Mouse (Mus musculus) testis, adult 2 months (tissue): ENCODE data around the gene Cfl1.

ENCODE experiments used
- CTCF ChIP-seq: fragments of 200-500 bp; IDR thresholded peaks from 2 replicates; pipeline ENCODE4 v1.5.1; 2012; ENCODE audit warnings: low read depth, mild to moderate bottlenecking, inconsistent platforms, low read length, moderate library complexity; ENCODE audit not compliant: control insufficient read depth, insufficient read depth, insufficient replicate concordance
- POLR2A ChIP-seq: fragments of 200-500 bp; IDR thresholded peaks from 2 replicates; pipeline ENCODE4 v1.6.1; 2012; ENCODE audit warnings: low read depth, mild to moderate bottlenecking, inconsistent platforms, low read length, moderate library complexity; ENCODE audit not compliant: control insufficient read depth

GRCm38 (mm10) chr19:5511074-5511632 is 20.9 kb downstream of the Cfl1 start:
- TF ChIP-seq POLR2A (no peak), CTCF (no peak)
